Mouse (Mus musculus): ENCODE results near the gene Fxn.

The Fxn gene

GRCm38 (mm10) chr19:24300994-24301767 is 20.8 kb upstream of the Fxn start:
- peak; percentile 79 for DNase-seq (ENCODE audit: low read depth, low spot score)

DNA sequence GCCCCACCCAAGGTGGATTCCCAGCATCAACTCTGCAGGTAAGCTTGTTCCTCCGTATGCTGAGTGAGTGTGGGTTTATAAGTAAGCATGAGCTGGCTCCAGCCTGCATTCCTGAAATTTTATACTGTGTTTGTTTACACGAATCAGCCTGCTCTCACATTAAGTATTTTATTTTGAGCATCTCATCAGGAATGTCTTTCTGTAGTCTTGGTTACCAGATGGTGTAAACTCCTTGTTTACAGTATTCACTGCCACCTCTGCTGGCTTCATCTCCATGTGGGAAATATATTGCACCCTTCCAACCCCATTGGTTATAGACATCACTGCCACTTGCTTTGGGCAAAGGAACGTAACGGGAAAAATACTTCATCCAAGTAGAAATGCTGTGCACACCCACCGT is 13.1 kb upstream of the Fxn start:
- no peak for DNase-seq (ENCODE audit: low read depth, low spot score)

DNA sequence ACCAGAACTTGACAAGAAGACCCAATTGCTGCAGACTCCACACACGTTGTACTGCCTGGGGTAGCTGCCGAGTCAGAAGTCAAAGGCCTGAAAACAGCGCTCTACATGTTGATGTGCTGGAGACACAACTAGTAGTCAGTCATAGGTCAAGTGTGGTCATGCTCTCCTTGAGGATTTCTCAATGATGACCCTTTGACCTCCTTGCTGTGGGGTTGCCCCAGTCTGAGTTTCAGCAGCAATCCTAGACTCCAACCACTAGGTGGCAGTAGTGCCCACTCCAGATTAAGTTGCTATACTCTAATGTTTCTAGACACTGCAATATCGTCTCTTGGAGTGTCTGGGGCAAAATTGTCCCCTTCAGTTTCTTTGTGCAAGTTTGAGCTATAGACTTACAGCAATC is 3.8 kb upstream of the Fxn start:
- peak; percentile 60 for DNase-seq (ENCODE audit: low read depth, low spot score)

GRCm38 (mm10) chr19:24281288-24281980 is 1.0 kb upstream of the Fxn start:
- no peak for DNase-seq (ENCODE audit: low read depth, low spot score)

DNA sequence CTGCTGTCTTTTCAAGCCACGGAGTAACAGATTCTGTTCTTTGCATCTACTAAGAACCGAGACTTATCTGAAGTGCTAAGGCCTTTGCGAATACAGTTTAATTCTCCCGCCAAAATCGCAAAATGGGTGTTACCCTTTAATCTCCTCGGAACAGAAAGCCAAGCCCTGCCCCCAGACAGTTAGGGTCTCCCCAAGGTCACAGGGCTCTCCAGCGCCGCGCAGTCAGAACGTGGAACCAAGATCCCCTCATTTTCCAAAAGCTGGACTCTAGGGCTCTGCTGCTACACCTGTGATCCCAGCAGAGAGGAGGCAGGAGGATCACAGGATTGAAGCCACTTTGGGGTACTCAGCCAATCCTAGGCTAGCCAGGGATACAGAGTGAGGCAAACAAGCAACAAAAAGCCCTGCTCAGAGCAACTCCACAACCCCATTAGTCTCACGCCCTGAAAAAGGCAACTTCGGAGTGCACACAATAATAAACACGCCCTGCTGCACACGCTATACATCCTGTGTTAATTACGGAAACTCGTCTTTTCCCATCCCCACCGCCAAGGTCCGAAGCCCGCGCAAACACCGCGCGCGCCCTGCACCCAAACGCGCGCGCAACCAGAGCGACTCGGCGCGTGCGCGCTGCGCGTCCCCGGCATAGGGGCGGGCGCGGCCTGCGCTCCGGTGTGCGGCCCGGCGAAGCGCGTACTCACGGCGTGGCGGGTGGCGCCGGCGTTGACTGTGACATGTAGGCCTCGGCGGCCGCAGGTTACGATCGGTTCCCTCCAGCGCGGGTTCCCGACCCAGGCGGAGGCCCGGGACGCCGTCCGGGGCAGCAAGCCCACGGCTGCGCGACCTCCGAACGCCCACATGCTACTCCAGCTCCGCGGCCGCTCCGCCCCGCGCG is 452 bp downstream of the Fxn start:
- DNase-seq (ENCODE audit: low read depth, low spot score) = peak; percentile 94

- DNase-seq (ENCODE audit: low read depth, low spot score) = no peak
Measured at GRCm38 (mm10) chr19:24278859-24279258, 1.5 kb downstream of the Fxn start.

DNA sequence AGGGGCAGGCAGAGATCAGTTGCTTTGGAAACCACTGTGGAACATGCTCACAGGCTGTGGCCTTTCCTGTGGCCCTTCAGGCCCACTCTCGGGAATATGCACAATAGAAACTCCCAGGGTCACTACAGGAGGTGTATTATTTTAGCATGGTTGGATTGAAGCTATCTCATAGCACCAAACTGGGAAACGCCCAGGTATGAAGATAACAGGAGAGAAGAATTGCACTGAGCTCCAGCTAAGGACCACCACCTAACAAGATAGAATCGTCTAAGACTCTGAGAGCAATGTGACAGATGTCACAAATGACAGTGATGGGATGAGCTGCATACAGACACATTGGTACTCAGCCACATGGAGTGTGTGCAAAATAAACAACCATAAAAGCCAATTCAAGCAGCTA is 6.1 kb downstream of the Fxn start:
- DNase-seq (ENCODE audit: low read depth, low spot score) = no peak

GRCm38 (mm10) chr19:24271746-24272426 is 8.5 kb downstream of the Fxn start:
- DNase-seq (ENCODE audit: low read depth, low spot score) = peak; percentile 95

GRCm38 (mm10) chr19:24271326-24271725 is 9.1 kb downstream of the Fxn start:
- peak; percentile 82 for DNase-seq (ENCODE audit: low read depth, low spot score)

DNA sequence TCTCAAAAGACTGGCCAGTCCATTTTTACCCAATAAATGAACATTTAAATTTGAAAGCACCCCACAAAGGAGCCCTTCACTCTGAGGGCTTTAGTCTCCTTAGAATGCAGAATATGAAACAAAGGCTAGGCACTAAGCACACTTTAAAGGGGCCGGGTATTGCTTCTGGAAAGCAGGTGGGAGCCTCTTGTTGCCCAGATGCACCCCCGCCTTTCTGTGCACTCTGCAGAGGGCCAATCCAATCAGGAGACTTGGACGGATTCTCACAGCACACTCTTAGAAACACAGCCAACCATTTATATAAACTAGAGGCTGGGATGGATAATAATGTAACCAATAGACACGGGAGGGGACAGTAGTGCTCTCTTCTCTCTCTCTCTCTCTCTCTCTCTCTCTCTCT is 11.9 kb downstream of the Fxn start:
- peak; percentile 67 for DNase-seq (ENCODE audit: low read depth, low spot score)

DNA sequence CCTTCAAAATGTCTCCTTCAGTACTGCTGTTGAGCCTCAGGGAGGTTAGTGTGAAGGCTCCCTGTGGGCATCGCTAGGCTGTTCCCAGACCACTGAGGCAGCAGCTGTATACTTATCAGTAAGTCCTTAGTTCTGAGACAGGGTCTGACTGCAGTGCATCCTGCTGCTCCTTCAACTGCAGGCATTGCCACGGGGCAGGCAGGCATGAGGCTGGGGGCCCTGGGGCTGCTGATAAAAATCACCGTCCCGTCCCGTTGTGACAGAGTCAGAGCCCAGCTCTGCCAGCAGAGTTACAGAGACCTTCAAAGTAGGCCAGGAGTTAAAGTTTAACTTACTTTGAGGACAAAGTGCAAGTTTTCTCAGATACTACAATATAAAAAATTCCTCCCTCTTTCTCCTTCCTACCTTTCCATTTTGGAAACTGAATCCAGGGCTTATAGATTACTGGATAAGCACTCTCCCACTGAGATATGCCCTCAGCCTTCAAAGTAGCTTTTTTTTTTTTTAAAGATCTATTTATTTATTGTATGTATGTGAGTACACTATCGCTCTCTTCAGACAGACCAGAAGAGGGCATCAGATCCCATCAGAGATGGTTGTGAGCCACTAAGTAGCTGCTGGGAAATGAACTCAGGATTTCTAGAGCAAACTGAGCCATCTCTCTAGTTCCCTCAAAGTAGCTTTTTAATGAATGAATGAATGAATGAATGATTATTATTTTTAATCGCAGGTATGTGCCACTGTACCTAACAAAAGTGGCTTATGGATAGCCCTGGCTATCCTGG is 14.2 kb downstream of the Fxn start:
- DNase-seq (ENCODE audit: low read depth, low spot score) = no peak

GRCm38 (mm10) chr19:24264991-24265390 is 15.4 kb downstream of the Fxn start:
- DNase-seq (ENCODE audit: low read depth, low spot score) = peak; percentile 95

DNA sequence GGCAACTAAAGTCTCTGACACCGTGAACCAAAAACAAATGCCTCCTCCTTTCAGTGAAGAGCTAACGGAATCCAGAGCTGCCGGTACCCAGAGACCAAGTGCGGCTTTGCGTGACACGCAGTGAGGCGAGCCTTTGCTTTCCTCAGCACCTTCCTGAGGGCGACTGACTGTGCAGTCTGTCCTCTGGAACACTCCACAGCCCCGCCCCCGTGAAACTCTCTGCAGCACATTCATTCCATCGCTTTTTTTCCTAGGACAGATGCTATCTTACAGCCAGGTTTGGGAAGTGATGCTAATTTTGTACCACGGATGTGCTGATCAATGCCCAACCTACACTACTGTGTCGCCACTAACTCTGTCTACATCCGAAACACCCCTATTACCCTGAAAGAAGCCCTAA is 17.7 kb downstream of the Fxn start:
- no peak for DNase-seq (ENCODE audit: low read depth, low spot score)

DNA sequence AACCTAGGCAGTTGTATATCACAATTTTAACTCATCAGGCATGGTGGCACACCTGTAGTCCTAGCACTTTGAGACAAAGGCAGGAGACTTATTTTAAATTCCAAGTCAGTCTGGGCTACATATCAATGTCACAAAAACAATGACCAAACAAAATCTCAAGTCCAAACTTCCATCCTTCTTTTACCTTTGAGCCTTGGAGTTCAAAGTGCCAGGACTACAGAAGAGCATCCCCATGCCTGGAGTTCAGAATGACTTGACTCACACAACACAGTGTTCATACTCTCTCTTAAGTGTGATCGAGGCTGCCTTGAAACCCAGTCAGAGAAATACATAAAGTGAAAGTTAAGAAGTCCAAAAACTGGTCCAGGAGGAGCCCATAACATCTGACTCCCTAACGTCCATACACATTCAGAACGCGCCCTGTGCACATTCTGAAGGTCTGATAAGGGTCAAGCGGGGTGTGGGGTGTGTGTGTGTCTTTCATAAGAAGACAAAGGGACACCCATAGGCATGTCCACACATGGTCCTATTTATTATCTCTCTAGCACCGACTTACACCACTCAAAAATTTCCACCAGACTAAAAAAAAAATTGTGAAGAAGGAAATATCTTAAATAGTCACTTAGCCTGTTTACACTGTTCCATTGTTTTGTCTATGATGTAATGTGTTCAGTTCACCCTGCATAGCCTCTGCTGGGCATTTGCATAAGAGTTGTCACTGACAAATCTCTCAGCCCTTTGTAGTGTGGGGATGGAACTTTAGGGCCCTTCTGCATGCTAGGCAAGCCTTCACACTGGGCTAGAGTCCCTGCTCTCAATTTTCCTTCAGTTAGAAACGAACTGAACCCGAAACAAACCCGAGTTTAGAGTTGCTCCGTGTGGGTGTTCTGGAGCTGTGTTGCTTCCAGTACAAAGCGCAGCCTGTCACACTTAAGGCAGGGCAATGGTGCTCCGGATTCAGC is 20.7 kb downstream of the Fxn start:
- DNase-seq (ENCODE audit: low read depth, low spot score) = peak; percentile 62

DNA sequence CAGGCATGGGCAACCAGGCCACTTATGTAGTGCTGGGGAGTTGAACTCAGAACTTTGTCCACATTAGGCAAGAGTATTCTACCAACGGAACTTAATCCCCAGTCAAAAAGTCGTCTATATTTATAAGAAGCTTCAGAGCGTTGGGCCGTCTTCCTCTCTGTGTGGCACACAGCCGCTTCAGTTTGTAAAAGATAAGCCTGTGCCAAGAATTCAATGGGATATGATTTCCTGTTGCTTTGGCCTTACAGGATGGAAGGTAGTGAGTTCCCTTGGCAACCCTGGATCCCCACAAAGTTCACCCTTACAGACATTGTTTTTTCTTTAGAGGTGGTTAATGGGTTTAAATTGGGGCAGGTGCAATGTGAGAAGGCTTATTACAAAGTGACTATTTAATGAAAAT is 22.0 kb downstream of the Fxn start:
- no peak for DNase-seq (ENCODE audit: low read depth, low spot score)

GRCm38 (mm10) chr19:24257962-24258361 is 22.4 kb downstream of the Fxn start:
- DNase-seq (ENCODE audit: low read depth, low spot score) = no peak

DNA sequence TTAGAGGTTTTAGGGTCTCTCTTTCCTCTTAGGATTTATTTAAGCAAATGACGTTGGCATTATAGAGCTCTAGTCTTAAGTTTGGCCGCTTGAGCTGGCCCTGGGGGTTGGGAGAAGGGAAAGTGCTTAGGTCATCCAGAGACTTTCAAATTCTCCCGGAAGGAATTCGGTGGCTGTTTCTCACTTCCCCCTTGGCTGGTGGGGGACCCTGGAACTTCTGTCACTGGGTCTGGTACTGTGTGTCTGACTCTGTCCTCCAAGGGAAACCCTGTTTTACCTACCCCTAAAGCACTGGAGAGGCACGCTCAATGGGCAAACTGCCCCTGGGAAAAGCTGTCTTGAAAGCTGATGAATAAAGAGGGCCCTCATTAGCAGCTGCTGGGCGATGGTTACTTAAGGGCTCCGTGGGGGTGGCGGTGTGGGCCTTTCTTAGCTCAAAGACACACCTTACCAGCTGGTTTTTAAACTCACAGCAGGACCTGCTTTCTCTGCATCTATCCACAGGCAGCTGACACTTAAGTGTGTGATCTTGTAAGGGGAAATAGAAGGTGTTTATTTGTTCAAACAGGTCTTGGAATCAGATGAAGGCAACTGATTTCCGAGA is 26.6 kb downstream of the Fxn start:
- DNase-seq (ENCODE audit: low read depth, low spot score) = no peak

- peak; percentile 21 for DNase-seq (ENCODE audit: low read depth, low spot score)
Measured at GRCm38 (mm10) chr19:24251869-24252268, 28.5 kb downstream of the Fxn start.

DNA sequence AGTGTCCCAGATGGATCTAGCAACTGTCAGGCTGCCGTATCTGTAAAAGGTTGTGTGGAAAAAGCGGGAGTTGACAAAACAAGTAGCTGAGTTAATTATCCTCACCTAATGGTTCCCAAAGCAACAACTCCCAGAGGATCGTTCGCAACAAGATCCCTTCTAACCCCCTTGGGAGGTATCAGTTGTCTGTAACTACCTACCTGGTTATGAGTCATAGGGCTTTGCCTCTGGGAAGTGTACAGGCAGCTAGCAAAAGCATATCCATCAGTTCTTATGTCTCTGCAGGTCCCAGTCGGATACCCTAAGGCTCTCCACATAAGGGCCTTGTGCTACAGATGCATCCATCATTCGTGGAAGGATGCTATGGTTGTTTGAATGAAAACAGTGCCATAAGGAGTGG is 37.1 kb downstream of the Fxn start:
- DNase-seq (ENCODE audit: low read depth, low spot score) = no peak
